Mouse (Mus musculus) gonadal fat pad, adult 2 months (tissue): Measurements from ENCODE around the gene Fbxo2. TPM values are rescaled to one million over a fixed set of nuclear protein-coding genes. Genes with fewer than 3 reads are reported as not detected.
A peak's percentile ranks its signal among the peaks of the same experiment; 100 is the strongest.

ENCODE experiments used
- DNase-seq: peaks from one replicate; pipeline ENCODE4 v3.0.0-alpha.2; 2012; ENCODE audit warnings: low read depth
- polyA plus RNA-seq: library from polyadenylated mRNA; depleted of rRNA; stranded (reverse); fragments of >200 nt; gene quantifications from 2 replicates; pipeline ENCODE4 v1.2.3, GENCODE M21; 2012

Fbxo2 gene
- polyA plus RNA-seq, 1 experiment, result 0.97 TPM

GRCm38 (mm10) chr4:148143721-148144120 is 16.7 kb upstream of the Fbxo2 start:
- DNase-seq, result no peak

GRCm38 (mm10) chr4:148147714-148148113 is 12.7 kb upstream of the Fbxo2 start:
- no peak for DNase-seq

DNA sequence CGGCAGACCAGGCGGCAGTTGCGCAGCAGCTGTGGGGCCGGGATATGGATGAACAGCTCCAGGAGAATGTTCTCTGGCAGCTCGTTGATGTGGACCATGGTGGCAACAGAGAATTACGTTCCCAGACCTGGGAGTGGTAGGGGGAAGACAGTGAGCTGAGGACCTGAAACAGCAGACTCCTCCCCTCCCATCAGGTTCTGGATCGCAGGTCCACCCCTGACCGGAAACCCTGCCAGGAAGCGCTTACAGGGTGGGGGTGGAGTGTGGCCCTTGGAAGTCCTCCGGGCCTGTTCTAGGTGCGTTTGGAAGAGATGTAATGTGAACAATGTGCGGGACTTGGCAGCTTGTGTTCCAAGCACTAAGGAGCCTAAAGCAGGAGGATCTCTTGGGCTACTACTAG is 10.9 kb upstream of the Fbxo2 start:
- no peak for DNase-seq

GRCm38 (mm10) chr4:148150242-148150641 is 10.2 kb upstream of the Fbxo2 start:
- no peak for DNase-seq

GRCm38 (mm10) chr4:148150953-148151266 is 9.5 kb upstream of the Fbxo2 start:
- no peak for DNase-seq

GRCm38 (mm10) chr4:148151267-148152168 is 8.9 kb upstream of the Fbxo2 start, which contains the start of gene Fbxo6:
Gene Fbxo6, minus strand, starts transcription at chr4:148152140.
- no peak for DNase-seq

DNA sequence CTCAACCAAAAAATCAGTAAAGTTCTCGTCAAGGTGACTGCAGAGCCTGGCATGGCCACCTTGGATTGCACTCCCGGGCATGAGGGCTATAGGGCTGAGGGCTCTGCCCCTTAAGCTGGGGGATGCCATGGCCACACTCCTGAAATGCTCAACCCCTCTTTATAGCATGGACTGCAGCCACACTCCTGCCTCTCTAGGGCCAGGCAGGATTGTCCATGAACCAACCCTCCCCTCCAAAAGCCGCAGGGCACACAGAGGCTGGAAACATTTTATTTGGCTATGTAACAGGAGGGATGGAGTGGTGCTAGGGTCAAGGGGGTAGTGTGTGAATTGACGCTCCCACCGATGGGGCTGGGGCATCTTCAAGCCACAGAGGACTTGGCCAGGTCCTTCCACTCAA is 7.9 kb upstream of the Fbxo2 start:
- no peak for DNase-seq

- no peak for DNase-seq
Measured at GRCm38 (mm10) chr4:148154006-148154405, 6.4 kb upstream of the Fbxo2 start.

DNA sequence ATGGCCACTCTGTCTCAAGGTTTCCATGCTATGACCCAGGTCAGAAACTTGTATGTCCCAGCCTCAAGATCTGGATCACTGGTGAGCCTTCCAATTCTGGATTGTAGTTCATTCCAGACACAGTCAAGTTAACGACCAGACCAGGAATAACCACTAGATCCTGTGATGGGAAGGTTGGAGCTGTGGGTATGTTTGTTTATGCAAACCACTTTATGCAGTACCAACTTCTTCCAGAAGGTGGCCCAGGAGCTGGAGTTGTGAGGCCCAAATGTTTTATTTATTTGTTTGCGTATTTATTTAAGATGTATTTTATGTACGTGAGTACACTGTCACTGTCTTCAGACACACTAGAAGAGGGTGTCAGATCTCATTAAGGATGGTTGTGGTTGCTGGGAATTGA is 5.4 kb upstream of the Fbxo2 start:
- DNase-seq, result no peak

- DNase-seq, result no peak
Measured at GRCm38 (mm10) chr4:148158436-148159348, 1.7 kb upstream of the Fbxo2 start.

DNA sequence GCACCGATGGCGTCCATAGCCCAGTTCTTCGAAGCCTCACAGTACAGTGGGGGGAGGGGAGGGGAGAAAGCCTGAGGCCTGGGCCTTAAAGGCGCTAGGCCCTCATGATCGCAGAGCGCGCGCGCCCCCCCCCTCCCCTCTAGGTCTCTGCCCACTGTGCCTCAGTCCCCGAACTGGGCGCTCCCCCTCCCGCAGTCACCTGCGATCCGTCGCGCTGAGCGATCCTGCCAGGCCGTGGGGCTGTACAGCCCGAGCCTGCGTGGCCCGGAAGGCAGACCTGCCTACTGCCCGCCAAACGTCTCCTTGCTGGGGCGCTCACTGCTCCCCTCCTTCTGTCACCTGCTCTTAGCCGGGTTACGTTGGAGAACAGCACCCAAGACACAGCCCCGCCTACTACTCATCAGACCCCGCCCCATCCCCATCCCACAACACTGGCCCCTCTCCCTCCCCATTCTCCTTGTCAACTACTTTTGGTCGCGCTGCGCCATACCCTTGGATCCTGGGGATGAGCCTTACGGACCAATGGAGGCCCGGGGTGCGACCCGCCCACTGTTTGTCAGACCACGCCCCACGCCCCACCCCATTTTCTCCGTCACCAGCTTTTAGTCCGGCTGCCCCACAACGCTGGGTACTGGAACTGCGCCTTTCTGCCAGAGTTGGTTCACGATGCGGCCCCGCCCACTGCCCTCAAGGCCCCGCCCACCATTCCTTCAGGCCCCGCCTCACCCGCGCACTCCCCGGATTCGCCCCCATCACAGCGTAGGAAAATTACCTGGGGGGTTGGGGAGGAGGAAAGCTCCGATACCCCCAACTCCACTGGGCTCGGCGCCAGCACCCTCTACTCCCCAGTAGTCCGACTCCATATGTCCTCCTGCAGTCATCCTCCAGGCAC is 631 bp upstream of the Fbxo2 start:
- DNase-seq, result peak; percentile 26

- DNase-seq, result no peak
Measured at GRCm38 (mm10) chr4:148164002-148164439, 3.6 kb downstream of the Fbxo2 start.

- no peak for DNase-seq
Measured at GRCm38 (mm10) chr4:148164461-148164860, 4.0 kb downstream of the Fbxo2 start.

- DNase-seq, result no peak
Measured at GRCm38 (mm10) chr4:148165551-148165950, 5.1 kb downstream of the Fbxo2 start.

- DNase-seq, result no peak
Measured at GRCm38 (mm10) chr4:148166431-148166830, 6.0 kb downstream of the Fbxo2 start.

DNA sequence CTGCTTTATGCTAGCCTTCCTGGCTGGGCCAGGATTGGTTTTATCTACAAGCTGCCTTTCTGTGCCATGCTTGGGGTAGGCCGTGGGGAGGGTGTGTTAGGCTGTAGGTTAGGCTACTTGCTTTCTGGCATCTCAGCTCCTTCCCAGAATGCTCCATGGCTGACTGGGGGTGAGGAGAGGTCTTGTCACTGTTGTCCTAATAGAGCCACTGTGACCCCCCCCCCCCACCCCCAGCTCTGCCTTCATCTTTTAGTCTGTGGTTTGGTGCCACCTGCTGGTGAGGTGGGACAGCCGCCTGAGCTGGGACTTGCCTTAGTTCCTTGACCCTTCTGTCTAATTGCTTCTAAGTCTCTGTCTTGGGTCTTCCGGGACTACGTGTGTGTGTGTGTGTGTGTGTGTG is 6.6 kb downstream of the Fbxo2 start:
- DNase-seq, result no peak

DNA sequence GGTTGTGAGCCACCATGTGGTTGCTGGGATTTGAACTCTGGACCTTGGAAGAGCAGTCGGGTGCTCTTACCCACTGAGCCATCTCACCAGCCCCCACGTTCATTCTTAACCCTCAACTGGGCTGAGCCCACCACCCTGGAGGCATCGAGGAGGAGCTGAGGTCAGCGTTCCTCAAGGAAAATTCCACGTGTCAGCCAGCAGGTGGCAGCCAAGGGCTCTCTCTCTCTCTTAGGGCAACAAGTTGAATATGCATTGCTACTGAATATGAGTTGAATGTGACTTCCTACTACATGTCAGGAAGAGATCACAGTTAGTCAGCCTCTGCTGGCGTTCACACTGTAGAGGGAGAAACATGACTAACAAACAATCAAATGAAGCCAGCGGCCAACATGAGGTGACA is 7.9 kb downstream of the Fbxo2 start:
- no peak for DNase-seq

DNA sequence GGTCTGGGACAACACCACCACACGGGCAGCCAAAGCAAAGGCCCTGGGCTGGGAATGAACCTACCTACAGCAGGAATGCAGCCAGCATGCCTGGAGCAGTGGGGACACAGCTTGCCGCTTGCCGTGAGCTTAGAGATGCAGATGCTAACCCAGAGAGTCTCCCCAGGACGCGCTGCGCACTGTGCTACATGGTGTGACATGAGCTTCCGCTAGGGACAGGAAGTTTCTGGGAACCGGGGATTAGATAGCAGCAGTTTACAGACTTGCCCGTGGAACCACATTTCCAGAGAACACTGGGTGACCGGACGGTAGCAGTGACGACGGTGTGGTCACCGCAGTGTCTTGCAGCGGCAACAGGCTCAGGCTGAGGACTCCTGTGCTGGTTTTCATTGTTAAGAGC is 9.2 kb downstream of the Fbxo2 start:
- no peak for DNase-seq

GRCm38 (mm10) chr4:148170842-148171241 is 10.4 kb downstream of the Fbxo2 start:
- DNase-seq, result no peak

DNA sequence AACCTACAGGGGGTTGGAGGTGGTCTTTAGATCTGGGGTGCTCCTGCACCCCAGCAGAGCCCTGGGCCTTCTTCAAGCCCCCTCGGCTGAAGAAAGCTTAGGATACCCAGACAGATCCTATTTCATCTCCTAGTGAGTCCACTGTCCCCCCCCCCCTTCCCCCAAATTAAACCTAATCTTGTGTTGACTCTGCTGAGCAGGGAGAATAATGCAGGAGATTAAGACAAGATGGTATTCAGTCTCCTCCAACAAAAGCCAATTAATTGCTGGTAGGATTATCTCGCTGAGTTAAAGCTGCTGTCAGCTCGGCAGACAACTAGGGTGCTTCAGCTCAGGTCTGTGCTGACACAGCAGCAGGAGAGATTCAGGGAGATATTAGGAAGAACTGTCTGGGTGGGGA is 10.8 kb downstream of the Fbxo2 start:
- DNase-seq, result no peak

DNA sequence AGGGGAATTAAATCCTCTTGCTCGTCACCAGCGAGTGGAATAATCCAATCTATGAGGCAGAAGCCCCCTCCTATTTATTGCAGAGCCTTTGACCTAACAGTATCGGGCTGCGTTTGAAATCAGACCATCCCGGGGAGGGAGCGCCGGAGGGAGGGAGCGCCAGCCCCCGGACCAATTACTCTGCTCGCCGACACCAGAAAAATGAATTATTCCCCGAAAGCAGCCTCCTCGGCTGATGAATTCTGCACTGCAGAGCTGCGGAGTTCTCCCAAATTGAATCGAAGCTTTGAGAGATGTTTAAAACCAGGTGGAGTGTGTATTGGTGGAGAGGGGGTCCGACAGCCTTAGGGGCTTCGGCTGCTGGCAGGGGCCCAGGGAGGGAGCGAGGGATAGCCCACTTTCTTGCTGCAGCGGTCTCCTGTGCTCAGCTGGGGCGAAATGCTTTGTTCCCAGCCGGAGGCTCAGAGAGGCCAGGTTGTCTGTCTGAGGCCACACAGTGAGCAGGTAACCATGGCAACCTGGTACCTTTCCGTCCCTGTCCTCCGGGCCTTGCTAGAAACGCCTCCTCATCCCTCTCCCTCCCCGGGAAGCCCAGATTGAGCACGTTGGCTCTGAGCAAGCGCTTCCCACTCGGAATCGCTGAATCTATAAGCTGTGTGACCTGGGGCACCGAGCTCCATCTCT is 13.5 kb downstream of the Fbxo2 start:
- no peak for DNase-seq
